Mouse (Mus musculus): ENCODE measurements around the gene Ncoa3. TPM values are rescaled to one million over a fixed set of nuclear protein-coding genes. Genes with fewer than 3 reads are reported as not detected.

The Ncoa3 gene
- polyA plus RNA-seq, 1 experiment from 2014 or later: 23.2 TPM

DNA sequence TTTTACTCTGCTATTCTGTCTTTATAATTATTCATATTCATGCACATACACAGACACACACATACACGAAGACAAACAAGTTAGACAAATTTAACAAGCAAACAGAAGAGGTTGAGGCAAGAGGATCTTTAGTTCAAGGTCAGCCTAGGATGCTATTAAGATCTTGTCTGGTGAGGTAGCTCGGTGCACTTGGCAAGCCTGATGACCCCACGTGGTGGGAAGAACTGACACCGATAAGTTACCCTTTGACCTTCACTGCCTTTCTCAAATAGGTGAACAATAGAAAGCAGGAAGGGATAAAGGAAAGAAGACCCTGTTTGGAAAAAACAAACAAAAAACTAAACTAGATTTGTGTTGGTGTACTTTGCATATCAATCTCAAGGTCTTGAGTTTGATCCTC, 10.0 kb downstream of the Ncoa3 start:
- no peak for ATAC-seq (ENCODE audit: low FRiP score, low TSS enrichment)
- WGBS: 74% methylated on average over 4 of the region's 4 CpGs
- Histone ChIP-seq H3K9ac (ENCODE audit: low read depth, low read length) (no peak overlapping the region), H3K4me2 (replicated peaks; ENCODE audit: low read depth, low read length) (no peak overlapping the region), H3K9me3 (ENCODE audit: control insufficient read depth, low read length) (no peaks in the 10 kb centered on the region), H3K36me3 (ENCODE audit: control insufficient read depth, insufficient read depth, low read length) (no peaks in the 10 kb centered on the region), H3K27me3 (ENCODE audit: control insufficient read depth, insufficient read depth, low read length) (no peaks in the 10 kb centered on the region), H3K27ac (ENCODE audit: low read depth, low read length) (no peak overlapping the region), H3K4me3 (ENCODE audit: low read length) (no peak overlapping the region), H3K4me1 (ENCODE audit: control insufficient read depth, insufficient read depth, low read length) (peaks cover 29% of the 10 kb centered on the region)

DNA sequence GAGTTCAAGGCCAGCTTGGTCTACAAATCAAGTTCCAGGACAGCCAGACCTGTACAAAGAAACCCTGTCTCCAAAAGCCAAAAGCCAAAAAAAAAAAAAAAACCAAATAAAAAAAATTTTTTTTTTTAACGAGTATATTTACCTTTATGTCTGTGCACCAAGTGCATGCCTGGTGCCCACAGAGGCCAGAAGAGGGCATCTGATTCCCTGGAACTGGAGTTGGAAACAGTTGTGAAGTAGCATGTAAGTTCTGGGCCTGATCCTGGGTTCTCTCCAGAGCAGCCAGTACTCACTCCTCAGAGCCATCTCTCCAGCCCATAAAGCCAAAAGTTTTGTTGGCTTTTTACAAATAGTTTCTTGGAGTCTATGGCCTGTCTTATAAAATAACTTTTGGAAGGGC, 10.6 kb downstream of the Ncoa3 start:
- H3K9ac ChIP-seq (ENCODE audit: low read depth, low read length): no peak overlapping the region
- WGBS: 69% methylated on average over 1 of the region's 1 CpGs
- ATAC-seq (ENCODE audit: low FRiP score, low TSS enrichment): no peak
- no peaks in the 10 kb centered on the region for H3K9me3 ChIP-seq (ENCODE audit: control insufficient read depth, low read length)
- no peak overlapping the region for H3K4me2 ChIP-seq (replicated peaks; ENCODE audit: low read depth, low read length)
- H3K36me3 ChIP-seq (ENCODE audit: control insufficient read depth, insufficient read depth, low read length): no peaks in the 10 kb centered on the region
- peaks cover 29% of the 10 kb centered on the region for H3K4me1 ChIP-seq (ENCODE audit: control insufficient read depth, insufficient read depth, low read length)
- H3K27ac ChIP-seq (ENCODE audit: low read depth, low read length): no peak overlapping the region
- no peaks in the 10 kb centered on the region for H3K27me3 ChIP-seq (ENCODE audit: control insufficient read depth, insufficient read depth, low read length)
- no peak overlapping the region for H3K4me3 ChIP-seq (ENCODE audit: low read length)

GRCm38 (mm10) chr2:166007046-166007445, 14.6 kb downstream of the Ncoa3 start:
- Histone ChIP-seq H3K27me3 (ENCODE audit: control insufficient read depth, insufficient read depth, low read length) (no peaks in the 10 kb centered on the region), H3K9ac (ENCODE audit: low read depth, low read length) (no peak overlapping the region), H3K36me3 (ENCODE audit: control insufficient read depth, insufficient read depth, low read length) (no peaks in the 10 kb centered on the region), H3K27ac (ENCODE audit: low read depth, low read length) (no peak overlapping the region), H3K4me3 (ENCODE audit: low read length) (no peak overlapping the region), H3K4me2 (replicated peaks; ENCODE audit: low read depth, low read length) (no peak overlapping the region), H3K4me1 (ENCODE audit: control insufficient read depth, insufficient read depth, low read length) (peaks cover 16% of the 10 kb centered on the region), H3K9me3 (ENCODE audit: control insufficient read depth, low read length) (no peaks in the 10 kb centered on the region)
- ATAC-seq (ENCODE audit: low FRiP score, low TSS enrichment): no peak
- WGBS: 64% methylated on average over 6 of the region's 6 CpGs

DNA sequence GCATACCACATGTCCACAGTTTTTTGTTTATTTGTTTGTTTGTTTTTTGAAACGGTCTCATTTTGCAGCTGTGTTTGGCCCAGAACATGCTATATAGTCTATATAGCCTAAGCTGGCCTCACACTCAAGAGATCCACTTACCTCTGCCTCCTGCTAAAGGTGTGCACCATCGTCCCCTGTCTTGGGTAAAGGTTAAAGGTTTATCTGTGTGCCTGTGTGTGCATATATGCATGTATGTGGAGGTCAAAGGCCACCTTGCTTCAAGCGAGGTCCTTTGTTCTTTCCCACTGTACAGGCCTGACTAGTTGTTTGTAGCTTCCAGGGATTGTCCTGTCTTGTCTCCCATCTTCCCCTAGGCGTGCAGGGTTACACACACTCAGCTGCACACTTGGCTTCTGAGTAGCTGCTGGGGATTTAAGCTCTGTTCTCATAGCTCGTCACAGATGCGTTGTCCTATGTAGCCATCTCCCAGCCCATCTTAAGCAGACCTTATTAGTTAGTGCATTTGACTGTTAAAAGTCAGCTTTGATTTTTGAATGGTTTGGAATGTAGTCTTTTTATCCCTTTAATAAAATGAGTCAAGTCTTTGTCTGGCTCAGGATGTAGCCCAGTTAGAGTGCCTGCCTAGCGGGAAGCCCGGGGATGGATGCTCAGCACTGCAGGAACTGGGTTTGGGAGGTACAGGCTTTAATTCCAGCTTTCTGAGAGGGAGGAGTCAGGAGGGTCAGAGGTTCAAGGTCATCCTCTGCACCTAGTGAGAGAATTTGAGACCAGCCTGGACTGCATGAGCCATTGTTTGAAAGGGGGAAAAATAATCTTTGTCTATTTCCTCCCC, 16.3 kb downstream of the Ncoa3 start:
- no peaks in the 10 kb centered on the region for H3K27me3 ChIP-seq (ENCODE audit: control insufficient read depth, insufficient read depth, low read length)
- no peak overlapping the region for H3K4me2 ChIP-seq (replicated peaks; ENCODE audit: low read depth, low read length)
- no peak overlapping the region for H3K4me3 ChIP-seq (ENCODE audit: low read length)
- WGBS: 55% methylated on average over 8 of the region's 8 CpGs
- no peak overlapping the region for H3K9ac ChIP-seq (ENCODE audit: low read depth, low read length)
- no peak; the same call in 1 of the 2 replicates for ATAC-seq (ENCODE audit: low FRiP score, low TSS enrichment)
- H3K36me3 ChIP-seq (ENCODE audit: control insufficient read depth, insufficient read depth, low read length): no peaks in the 10 kb centered on the region
- no peak overlapping the region for H3K27ac ChIP-seq (ENCODE audit: low read depth, low read length)
- peaks cover 19% of the 10 kb centered on the region for H3K4me1 ChIP-seq (ENCODE audit: control insufficient read depth, insufficient read depth, low read length)
- no peaks in the 10 kb centered on the region for H3K9me3 ChIP-seq (ENCODE audit: control insufficient read depth, low read length)

- Histone ChIP-seq H3K27me3 (ENCODE audit: control insufficient read depth, insufficient read depth, low read length) (no peaks in the 10 kb centered on the region), H3K27ac (ENCODE audit: low read depth, low read length) (no peak overlapping the region), H3K4me1 (ENCODE audit: control insufficient read depth, insufficient read depth, low read length) (peaks cover 19% of the 10 kb centered on the region), H3K9ac (ENCODE audit: low read depth, low read length) (no peak overlapping the region), H3K36me3 (ENCODE audit: control insufficient read depth, insufficient read depth, low read length) (no peaks in the 10 kb centered on the region), H3K9me3 (ENCODE audit: control insufficient read depth, low read length) (no peaks in the 10 kb centered on the region), H3K4me2 (replicated peaks; ENCODE audit: low read depth, low read length) (no peak overlapping the region), H3K4me3 (ENCODE audit: low read length) (no peak overlapping the region)
- WGBS: 79% methylated on average over 3 of the region's 3 CpGs
- ATAC-seq (ENCODE audit: low FRiP score, low TSS enrichment): no peak
Observed at GRCm38 (mm10) chr2:166009393-166009947, 17.0 kb downstream of the Ncoa3 start.

DNA sequence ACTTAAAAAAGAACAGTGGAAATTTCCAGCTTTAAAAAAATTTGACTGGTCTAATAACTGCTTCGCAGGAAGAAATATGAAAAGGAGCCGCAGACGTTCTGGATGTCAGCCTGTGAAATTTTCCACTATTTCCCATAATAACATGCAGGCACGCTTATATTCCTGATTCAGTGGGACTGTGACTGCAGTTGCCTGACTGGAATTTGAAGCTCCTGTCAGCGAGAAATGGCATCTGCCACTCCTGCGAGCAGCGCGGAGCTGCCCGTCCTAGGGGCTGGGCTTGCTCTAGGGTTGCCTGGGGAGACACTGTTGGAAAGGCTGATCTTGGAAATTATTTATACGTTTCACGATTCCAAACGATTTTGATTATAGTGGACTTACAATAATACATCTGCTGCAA, 17.9 kb downstream of the Ncoa3 start:
- H3K9me3 ChIP-seq (ENCODE audit: control insufficient read depth, low read length): no peaks in the 10 kb centered on the region
- H3K4me1 ChIP-seq (ENCODE audit: control insufficient read depth, insufficient read depth, low read length): peaks cover 19% of the 10 kb centered on the region
- no peak overlapping the region for H3K4me3 ChIP-seq (ENCODE audit: low read length)
- H3K9ac ChIP-seq (ENCODE audit: low read depth, low read length): no peak overlapping the region
- no peak for ATAC-seq (ENCODE audit: low FRiP score, low TSS enrichment)
- H3K4me2 ChIP-seq (replicated peaks; ENCODE audit: low read depth, low read length): no peak overlapping the region
- no peak overlapping the region for H3K27ac ChIP-seq (ENCODE audit: low read depth, low read length)
- H3K27me3 ChIP-seq (ENCODE audit: control insufficient read depth, insufficient read depth, low read length): no peaks in the 10 kb centered on the region
- 80% methylated on average over 12 of the region's 12 CpGs for WGBS
- H3K36me3 ChIP-seq (ENCODE audit: control insufficient read depth, insufficient read depth, low read length): no peaks in the 10 kb centered on the region

DNA sequence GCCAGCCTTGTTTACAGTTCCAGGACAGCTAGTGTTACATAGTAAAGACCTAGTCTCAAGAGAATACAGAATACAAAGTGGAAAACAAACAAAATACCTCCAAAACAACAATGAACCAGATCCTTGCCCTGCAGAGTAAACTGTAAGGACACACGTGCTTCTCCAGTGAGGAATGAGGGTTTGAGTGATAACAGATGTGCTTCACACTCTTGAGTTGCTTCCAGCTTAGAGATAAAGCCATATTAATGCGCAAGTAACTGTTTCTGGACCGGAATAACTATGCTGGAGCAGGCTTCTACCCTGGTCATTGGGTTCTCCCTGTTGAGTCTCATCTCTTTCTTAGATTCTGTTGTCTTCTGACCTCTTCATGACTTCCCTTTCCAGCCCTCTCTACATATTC, 19.0 kb downstream of the Ncoa3 start:
- H3K9me3 ChIP-seq (ENCODE audit: control insufficient read depth, low read length): no peaks in the 10 kb centered on the region
- H3K27me3 ChIP-seq (ENCODE audit: control insufficient read depth, insufficient read depth, low read length): no peaks in the 10 kb centered on the region
- no peak for ATAC-seq (ENCODE audit: low FRiP score, low TSS enrichment)
- H3K4me1 ChIP-seq (ENCODE audit: control insufficient read depth, insufficient read depth, low read length): peaks cover 19% of the 10 kb centered on the region
- no peaks in the 10 kb centered on the region for H3K36me3 ChIP-seq (ENCODE audit: control insufficient read depth, insufficient read depth, low read length)
- H3K4me2 ChIP-seq (replicated peaks; ENCODE audit: low read depth, low read length): no peak overlapping the region
- H3K27ac ChIP-seq (ENCODE audit: low read depth, low read length): no peak overlapping the region
- H3K4me3 ChIP-seq (ENCODE audit: low read length): no peak overlapping the region
- no peak overlapping the region for H3K9ac ChIP-seq (ENCODE audit: low read depth, low read length)
- WGBS: 65% methylated on average over 3 of the region's 3 CpGs

DNA sequence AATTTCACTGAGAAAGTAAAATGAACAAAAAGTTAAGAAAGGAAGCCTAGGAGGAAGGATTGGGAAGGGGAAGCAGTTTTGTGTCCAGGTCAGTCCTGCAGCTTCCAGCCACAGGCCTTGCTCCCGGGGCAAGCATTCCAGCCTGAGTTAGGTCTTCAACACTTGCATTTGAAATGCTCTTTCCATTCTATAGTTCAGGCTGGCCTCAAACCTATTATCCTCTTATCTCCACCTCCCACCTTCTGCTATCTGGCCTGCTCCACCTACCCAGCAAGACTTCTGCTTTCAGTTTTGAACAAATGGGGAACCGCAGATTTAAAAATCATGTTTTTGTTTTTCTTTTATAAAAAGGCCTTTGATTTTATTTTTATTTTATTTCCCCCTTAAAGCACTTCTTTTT, 19.7 kb downstream of the Ncoa3 start:
- 74% methylated on average over 2 of the region's 2 CpGs for WGBS
- H3K27me3 ChIP-seq (ENCODE audit: control insufficient read depth, insufficient read depth, low read length): no peaks in the 10 kb centered on the region
- ATAC-seq (ENCODE audit: low FRiP score, low TSS enrichment): no peak
- H3K36me3 ChIP-seq (ENCODE audit: control insufficient read depth, insufficient read depth, low read length): no peaks in the 10 kb centered on the region
- H3K27ac ChIP-seq (ENCODE audit: low read depth, low read length): no peak overlapping the region
- H3K4me1 ChIP-seq (ENCODE audit: control insufficient read depth, insufficient read depth, low read length): peaks cover 17% of the 10 kb centered on the region
- no peaks in the 10 kb centered on the region for H3K9me3 ChIP-seq (ENCODE audit: control insufficient read depth, low read length)
- H3K9ac ChIP-seq (ENCODE audit: low read depth, low read length): no peak overlapping the region
- H3K4me3 ChIP-seq (ENCODE audit: low read length): no peak overlapping the region
- no peak overlapping the region for H3K4me2 ChIP-seq (replicated peaks; ENCODE audit: low read depth, low read length)

GRCm38 (mm10) chr2:166018769-166019168, 26.3 kb downstream of the Ncoa3 start:
- Histone ChIP-seq H3K9me3 (ENCODE audit: control insufficient read depth, low read length) (no peaks in the 10 kb centered on the region), H3K4me2 (replicated peaks; ENCODE audit: low read depth, low read length) (no peak overlapping the region), H3K36me3 (ENCODE audit: control insufficient read depth, insufficient read depth, low read length) (no peaks in the 10 kb centered on the region), H3K27ac (ENCODE audit: low read depth, low read length) (no peak overlapping the region), H3K4me3 (ENCODE audit: low read length) (no peak overlapping the region), H3K4me1 (ENCODE audit: control insufficient read depth, insufficient read depth, low read length) (peaks cover 24% of the 10 kb centered on the region), H3K27me3 (ENCODE audit: control insufficient read depth, insufficient read depth, low read length) (no peaks in the 10 kb centered on the region), H3K9ac (ENCODE audit: low read depth, low read length) (no peak overlapping the region)
- no peak for ATAC-seq (ENCODE audit: low FRiP score, low TSS enrichment)
- 88% methylated on average over 3 of the region's 3 CpGs for WGBS

Data from kidney, embryonic 14.5 days (tissue).